Mouse (Mus musculus) E14TG2a.4 (cell line): ENCODE measurements around the gene 1500009L16Rik.

Source experiments
- H3K27me3 ChIP-seq: 2 replicates; pipeline ENCODE4 v1.6.1; 2014; ENCODE audit warnings: low read length, control low read depth; ENCODE audit not compliant: insufficient read depth
- H3K36me3 ChIP-seq: 2 replicates; pipeline ENCODE4 v1.6.1; 2014; ENCODE audit warnings: low read length, control low read depth; ENCODE audit not compliant: insufficient read depth
- H3K4me1 ChIP-seq: replicated peaks from 2 replicates; pipeline ENCODE4 v1.6.1; 2014; ENCODE audit warnings: low read depth, low read length, control low read depth
- H3K4me3 ChIP-seq: replicated peaks from 2 replicates; pipeline ENCODE4 v1.5.1; 2014; ENCODE audit warnings: mild to moderate bottlenecking, low read length
- H3K9me3 ChIP-seq: 2 replicates; pipeline ENCODE4 v1.6.1; 2014; ENCODE audit warnings: low read length, control low read depth
- CTCF ChIP-seq: conservative IDR thresholded peaks from 2 replicates; pipeline ENCODE4 v1.5.1; 2014; ENCODE audit warnings: low read length
- NANOG ChIP-seq: IDR thresholded peaks from 2 replicates; pipeline ENCODE4 v1.6.1; 2014; ENCODE audit warnings: borderline replicate concordance, low read length, mixed read lengths
- POU5F1 ChIP-seq: IDR thresholded peaks from 2 replicates; pipeline ENCODE4 v1.6.1; 2014; ENCODE audit warnings: low read length, borderline replicate concordance

1500009L16Rik gene

DNA sequence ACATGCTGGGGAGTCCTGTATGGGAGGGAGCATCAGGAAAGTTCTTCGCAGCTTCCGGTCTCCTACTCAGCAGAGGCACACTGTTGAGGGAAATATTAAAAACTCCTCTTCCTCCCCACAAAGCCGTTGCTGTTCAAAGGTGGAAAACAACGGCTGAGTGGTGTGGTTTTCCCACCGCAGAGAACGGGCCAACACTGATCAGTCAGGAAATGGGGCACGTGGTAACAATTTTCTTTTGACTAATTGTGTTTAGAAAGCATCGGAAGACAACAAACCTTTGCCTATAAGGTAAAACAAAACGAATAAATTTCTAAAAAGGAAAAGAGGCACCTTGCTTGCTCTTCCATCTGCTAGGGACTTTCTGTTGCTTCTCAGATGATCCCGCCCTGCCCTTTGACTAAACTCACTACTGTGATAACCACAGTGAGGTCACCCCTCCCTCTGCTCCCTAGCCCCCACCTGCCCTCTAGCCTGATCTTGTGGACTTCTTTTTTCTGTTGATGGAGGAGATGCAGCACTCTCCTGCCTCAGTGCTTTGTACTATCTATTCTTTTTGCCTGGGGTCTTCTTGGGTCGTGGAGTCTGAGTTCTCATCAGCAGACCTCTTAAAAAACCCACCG is 3.7 kb upstream of the 1500009L16Rik start:
- Histone ChIP-seq H3K9me3 (no peaks in the 10 kb centered on the region), H3K27me3 (peaks cover 12% of the 10 kb centered on the region), H3K4me3 (no peak overlapping the region), H3K4me1 (peaks cover 32% of the 10 kb centered on the region), H3K36me3 (no peaks in the 10 kb centered on the region)
- TF ChIP-seq NANOG (no peak), POU5F1 (no peak), CTCF (no peak)

DNA sequence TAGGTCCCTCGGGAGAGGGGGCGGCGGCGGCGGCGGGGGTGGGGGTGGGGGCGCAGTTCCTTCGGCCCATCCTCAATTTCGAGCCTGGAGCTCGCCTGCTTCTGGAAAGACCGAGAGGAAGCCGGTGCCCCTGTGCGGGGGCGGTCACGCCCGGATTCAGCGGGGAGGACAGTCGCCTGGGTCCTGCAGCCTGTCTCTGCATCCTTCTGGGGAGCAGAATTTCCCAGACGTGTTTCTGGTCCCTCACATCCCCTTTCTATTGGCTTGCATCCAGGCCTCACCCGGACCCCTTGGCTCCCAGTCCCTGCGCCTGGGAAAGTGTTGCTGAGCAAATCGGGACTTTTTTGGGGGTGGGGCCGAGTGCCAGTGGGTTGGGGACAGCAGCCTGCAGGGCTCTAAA is 390 bp downstream of the 1500009L16Rik start:
- peaks cover 6% of the 10 kb centered on the region; the same call in 1 of the 2 replicates for H3K36me3 ChIP-seq
- TF ChIP-seq NANOG (no peak), CTCF (no peak), POU5F1 (no peak)
- no peaks in the 10 kb centered on the region for H3K9me3 ChIP-seq
- peaks cover 13% of the 10 kb centered on the region for H3K27me3 ChIP-seq
- H3K4me1 ChIP-seq = peaks cover 62% of the 10 kb centered on the region
- peak overlapping the region; percentile 85 for H3K4me3 ChIP-seq

- Histone ChIP-seq H3K9me3 (no peaks in the 10 kb centered on the region), H3K27me3 (peaks cover 13% of the 10 kb centered on the region), H3K36me3 (peaks cover 6% of the 10 kb centered on the region; the same call in 1 of the 2 replicates), H3K4me3 (peak overlapping the region; percentile 85; the same call in 1 of the 2 replicates), H3K4me1 (peaks cover 72% of the 10 kb centered on the region)
- no peak for TF ChIP-seq POU5F1
- peak; percentile 91 for TF ChIP-seq CTCF
- TF ChIP-seq NANOG = no peak
Measured at GRCm38 (mm10) chr10:83724351-83725059, 1.8 kb downstream of the 1500009L16Rik start.

DNA sequence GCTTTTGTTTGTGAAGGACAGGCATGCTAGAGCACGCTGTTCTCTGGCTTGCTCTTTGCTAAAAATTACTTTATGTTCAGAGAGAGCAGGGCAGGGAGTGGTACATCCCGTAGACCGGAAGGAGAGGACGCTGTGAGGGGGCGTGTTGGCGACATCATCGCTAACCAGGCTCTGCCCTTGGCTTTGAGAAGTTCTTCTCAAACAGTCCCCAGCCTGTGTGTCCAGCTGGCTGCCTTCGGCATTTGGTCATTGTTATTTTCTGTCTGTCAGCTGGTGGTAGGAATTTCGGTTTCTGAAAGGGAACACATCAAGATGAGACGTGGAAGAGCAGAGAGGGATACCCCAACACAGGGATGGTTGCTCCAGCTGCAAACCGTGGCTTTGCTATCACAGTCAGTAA is 3.5 kb downstream of the 1500009L16Rik start:
- Histone ChIP-seq H3K4me1 (peaks cover 85% of the 10 kb centered on the region), H3K4me3 (no peak overlapping the region; the same call in 1 of the 2 replicates), H3K36me3 (peaks cover 6% of the 10 kb centered on the region; the same call in 1 of the 2 replicates), H3K9me3 (no peaks in the 10 kb centered on the region), H3K27me3 (peaks cover 7% of the 10 kb centered on the region; the same call in 1 of the 2 replicates)
- TF ChIP-seq CTCF = no peak
- TF ChIP-seq POU5F1 = no peak
- TF ChIP-seq NANOG = no peak

DNA sequence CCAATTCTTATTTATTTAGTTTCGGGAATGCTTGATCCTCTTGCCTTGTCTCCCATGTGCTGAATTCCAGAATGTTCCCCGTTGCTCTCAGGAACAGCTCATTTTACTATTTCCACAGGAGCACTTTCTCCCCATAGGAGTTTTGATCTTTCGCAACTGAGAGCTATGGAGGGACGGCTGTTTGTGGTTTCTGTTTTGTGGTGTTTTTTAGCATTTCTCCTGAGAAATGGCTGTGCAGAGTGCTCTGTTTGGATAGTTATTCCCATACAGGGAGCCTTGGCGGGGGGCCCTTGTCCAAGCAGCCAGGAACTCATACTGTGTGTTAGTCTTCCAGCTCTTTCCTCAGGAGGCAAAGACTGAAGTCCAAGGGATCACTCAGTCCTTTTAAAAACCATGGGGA is 5.2 kb downstream of the 1500009L16Rik start:
- Histone ChIP-seq H3K4me3 (peak overlapping the region; percentile 59), H3K36me3 (peaks cover 6% of the 10 kb centered on the region; the same call in 1 of the 2 replicates), H3K4me1 (peaks cover 93% of the 10 kb centered on the region), H3K27me3 (peaks cover 4% of the 10 kb centered on the region; the same call in 1 of the 2 replicates), H3K9me3 (no peaks in the 10 kb centered on the region)
- TF ChIP-seq NANOG = no peak
- TF ChIP-seq POU5F1 = no peak
- TF ChIP-seq CTCF = no peak

- Histone ChIP-seq H3K4me1 (peaks cover 95% of the 10 kb centered on the region), H3K4me3 (peak overlapping the region; percentile 59), H3K27me3 (peaks cover 4% of the 10 kb centered on the region; the same call in 1 of the 2 replicates), H3K36me3 (peaks cover 6% of the 10 kb centered on the region; the same call in 1 of the 2 replicates), H3K9me3 (no peaks in the 10 kb centered on the region)
- TF ChIP-seq NANOG (no peak), POU5F1 (no peak), CTCF (no peak)
Measured at GRCm38 (mm10) chr10:83728529-83728928, 5.9 kb downstream of the 1500009L16Rik start.

DNA sequence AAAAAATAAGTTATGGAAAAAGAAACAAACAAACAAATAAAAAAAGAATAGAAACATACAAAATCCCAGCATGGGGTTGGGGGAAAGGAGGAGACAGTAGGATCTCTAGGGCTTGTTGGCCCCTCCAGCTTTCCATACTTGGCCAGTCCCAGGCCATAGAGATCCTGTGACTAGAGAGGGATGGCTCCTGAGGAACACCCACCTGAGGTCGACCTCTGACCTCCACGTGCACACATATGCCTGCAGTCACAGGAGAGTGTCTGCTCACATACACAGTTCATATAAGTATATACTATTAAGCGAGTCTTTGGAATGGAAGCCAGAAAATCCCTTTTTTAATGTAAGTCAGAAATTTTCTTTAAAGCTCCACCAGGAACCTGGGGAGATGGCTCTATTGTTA is 6.4 kb downstream of the 1500009L16Rik start:
- no peaks in the 10 kb centered on the region for H3K27me3 ChIP-seq
- TF ChIP-seq CTCF (no peak), POU5F1 (no peak), NANOG (no peak)
- peaks cover 95% of the 10 kb centered on the region for H3K4me1 ChIP-seq
- H3K9me3 ChIP-seq = no peaks in the 10 kb centered on the region
- peaks cover 6% of the 10 kb centered on the region; the same call in 1 of the 2 replicates for H3K36me3 ChIP-seq
- peak overlapping the region; percentile 43 for H3K4me3 ChIP-seq

DNA sequence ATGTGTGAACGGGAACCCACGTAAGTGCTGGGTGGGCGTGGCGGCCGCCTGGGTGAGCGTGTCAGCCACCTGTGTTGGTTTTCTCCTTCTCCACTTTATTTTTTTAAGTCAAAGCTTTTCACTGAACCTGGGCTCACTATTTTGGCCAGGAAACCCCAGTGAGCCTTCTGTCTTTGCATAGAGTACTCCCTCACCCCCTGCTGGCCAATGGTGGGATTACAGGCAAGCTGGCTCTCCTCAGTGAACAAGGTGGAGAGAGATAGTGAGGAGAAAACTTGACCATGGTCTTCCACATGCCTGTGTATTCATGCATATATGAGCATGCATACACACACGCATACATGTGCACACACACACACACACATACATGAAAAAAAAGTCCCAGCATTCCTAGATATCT is 6.8 kb downstream of the 1500009L16Rik start:
- no peaks in the 10 kb centered on the region for H3K27me3 ChIP-seq
- peak overlapping the region; percentile 43 for H3K4me3 ChIP-seq
- no peaks in the 10 kb centered on the region for H3K9me3 ChIP-seq
- no peak for TF ChIP-seq NANOG
- no peak for TF ChIP-seq POU5F1
- TF ChIP-seq CTCF = peak; percentile 96
- H3K4me1 ChIP-seq = peaks cover 95% of the 10 kb centered on the region
- peaks cover 6% of the 10 kb centered on the region; the same call in 1 of the 2 replicates for H3K36me3 ChIP-seq
